Mouse (Mus musculus) common myeloid progenitor, adult 5-6 weeks (primary cell): ENCODE results near the gene Ankrd49. TPM values are rescaled to one million over a fixed set of nuclear protein-coding genes. Genes with fewer than 3 reads are reported as not detected.

Experiments used
- ATAC-seq: replicated peaks from 2 replicates; pipeline ENCODE4 v1.8.0; 2016; ENCODE audit warnings: low read depth, mild to moderate bottlenecking, moderate TSS enrichment, inconsistent platforms; ENCODE audit not compliant: poor library complexity, severe bottlenecking
- total RNA-seq: library from RNA; stranded (forward); fragments of 200-1000, 187-1606 nt; gene quantifications from 2 replicates; pipeline ENCODE4 v1.2.3, GENCODE M21; 2017

The Ankrd49 gene
- 56.2 and 59.8 TPM in 2 replicates for total RNA-seq

DNA sequence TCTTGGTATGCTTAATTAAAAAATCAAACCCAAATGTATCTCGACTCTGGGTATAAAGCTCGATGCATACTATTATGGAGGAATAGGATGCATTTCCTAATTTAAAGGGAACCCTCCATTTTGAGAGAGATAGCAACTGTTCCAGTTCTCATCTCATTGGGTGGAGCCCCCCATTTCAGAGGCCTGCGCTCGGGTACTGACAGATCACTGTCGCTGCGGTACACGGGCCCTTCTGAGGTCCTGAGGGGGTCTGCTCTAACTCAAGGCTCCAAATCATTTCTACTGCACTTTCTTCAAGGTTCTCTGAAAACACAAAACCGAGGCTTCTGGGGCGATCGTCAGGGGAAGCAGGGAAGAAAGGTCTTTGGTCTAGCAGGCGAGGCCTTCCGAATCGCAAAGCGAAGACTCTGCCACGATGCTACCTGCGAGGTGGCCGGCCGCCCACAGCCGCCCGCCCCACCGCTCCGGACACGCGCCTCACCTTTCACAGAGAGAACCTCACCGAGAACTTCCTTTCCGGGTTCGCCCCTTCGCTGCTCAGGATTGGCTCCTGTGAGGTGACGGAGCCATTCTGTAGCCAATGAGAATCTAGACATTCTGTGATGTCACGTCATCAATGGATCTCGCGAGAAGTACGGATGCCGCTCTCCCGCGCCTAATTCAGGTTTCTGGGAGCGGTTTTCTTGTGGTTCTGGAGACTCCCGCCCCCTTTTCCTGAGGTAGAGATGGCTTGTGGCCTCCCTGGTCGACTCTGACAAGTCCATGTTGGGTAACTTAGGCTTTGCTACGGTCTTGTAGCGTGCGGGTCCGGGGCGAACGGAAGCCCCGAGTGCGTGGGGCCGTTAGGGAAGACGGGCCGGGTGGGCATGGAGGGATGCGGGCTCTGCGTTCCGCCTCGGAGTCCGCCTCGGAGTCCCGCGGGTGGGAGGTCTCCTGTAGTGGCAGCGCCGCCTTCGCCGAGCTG lies at the start of gene Ankrd49, which contains the start of gene Mre11a:
Gene Ankrd49, minus strand, starts transcription at position 818 of the 964 bp plus-strand sequence.
Gene Mre11a, plus strand, starts transcription at position 616 of the 964 bp plus-strand sequence.
- ATAC-seq = peak; percentile 98

DNA sequence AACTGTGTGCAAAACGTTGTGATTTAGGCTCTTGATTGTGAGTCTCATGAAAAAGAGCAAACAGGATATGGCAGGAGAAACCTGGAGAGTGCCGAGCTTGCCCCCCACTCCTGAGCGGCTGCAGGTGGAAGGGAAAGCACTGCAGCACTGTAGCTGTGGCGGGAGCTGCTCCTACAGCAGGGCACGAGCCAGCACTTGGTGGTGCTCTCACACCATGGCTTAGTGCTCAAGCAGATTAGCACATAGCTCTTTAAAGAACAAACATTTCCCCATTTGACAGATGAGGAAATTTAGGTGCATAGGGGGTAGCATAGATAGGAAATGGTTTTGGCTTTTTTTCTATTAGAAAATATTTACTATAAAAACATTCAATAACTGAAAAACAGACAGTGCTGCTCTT lies 47.4 kb upstream of the Ankrd49 start:
- no peak for ATAC-seq

DNA sequence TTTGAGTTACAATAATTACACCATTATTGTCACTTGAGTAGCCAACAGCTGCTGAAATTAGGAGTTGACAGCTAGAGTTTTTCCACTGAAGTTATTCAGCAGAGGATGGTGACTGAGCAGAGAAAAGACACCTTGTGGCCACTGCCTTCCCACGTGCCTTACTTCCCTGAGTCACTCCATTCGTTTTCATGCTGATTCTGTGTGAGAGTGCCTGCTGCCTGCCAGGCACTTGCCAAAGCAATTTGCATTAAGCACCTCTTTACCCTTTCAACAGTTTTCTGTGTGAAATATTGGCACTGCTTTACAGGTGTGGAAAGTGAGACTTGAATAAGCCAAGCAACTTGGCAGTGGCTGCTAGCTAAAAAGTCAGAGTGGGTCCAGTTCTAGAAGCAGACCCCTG lies 43.2 kb upstream of the Ankrd49 start:
- ATAC-seq = no peak

DNA sequence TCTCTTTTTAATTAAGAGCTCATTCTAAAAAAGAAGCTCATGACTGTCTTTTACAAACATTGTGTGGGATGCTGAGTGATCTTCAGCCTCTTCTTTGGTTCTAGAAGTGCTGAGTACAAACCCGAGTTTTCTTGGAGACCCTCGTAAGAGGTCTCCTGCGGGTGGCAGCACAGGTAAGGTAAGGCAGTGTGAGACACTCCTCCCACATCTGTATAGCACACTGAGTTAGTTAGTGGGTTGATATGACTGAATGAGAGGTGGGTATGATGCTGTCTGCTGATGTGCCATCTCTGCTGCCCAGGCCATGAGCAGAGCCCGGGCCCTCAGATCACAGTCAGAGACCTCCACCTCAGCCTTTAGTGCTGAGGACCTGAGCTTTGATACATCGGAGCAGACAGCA lies 40.2 kb upstream of the Ankrd49 start:
- no peak for ATAC-seq

DNA sequence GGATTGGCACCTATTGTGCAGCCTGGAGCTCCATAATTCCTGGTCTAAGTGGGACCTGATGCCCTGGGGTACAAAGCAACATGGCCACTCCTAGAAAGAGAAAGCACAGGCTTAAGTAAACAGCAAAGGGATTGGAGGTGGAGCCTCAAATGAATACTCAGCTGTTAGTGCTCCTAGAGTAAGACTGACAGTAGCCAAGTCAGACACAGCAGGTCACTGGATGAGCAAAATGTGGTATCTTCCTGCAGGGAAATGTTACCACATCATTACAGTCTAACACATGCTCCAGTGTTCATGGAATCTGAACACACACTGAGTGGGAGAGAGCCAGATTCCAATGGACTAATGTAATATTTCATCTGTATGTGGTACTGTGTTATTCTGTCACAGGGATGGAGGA lies 36.7 kb upstream of the Ankrd49 start:
- ATAC-seq = no peak

DNA sequence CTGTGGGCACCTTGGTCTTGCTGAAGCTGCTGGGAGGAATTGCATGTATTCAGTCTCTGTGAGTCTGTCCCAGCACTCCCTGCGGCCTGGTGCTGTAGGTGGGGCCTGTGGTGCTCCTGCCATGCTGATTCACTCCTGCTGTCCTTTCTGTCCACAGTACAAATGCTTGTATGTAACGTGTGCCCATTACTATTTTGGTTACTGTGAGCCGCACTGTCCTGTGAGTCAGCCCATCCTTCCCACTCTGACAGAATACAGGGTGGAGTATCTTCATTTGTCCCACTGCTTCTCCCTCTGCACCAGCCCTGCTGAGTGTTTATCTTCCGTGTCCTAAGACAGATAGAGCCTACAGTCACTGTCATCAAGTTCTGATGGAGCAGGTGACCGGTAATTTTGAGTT lies 25.5 kb upstream of the Ankrd49 start:
- ATAC-seq = no peak

DNA sequence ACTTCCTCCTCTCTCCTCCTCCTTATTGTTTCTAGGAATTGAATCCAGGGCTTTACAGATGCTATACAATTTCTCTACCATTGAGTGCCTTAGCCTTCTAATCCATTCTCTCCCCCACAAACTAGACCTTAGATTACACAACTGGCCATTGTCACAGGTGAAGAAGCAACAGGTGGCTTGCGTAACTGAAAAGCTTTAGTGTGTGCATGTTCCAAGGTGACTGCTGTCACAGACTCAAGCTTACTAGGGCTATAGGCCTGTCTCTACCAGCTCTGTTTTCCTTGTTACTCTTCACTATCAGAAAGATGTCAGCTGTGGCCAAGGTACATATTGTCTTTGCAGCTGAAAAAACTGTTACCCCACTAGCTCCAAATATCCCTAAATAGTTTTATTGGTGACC lies 22.1 kb upstream of the Ankrd49 start:
- ATAC-seq = no peak

DNA sequence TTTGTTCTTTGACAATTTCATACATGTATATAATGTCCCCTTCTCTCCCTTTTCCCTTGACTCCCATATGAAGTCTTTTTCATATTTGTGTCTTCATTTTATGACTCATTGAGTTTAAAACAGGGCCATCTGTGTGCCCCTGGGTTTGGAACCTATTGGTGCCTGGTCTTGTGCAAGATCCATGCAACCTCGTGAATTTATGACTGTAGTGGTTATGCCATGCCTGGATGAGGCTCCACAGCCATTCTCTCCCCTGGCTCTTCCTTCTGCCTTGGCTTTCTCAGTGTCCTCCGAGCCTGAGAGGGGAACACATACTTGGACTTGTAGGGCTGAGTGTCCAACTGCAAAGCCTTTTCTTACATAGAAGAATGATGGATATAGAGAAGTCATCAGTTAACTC lies 21.1 kb upstream of the Ankrd49 start:
- ATAC-seq = no peak

DNA sequence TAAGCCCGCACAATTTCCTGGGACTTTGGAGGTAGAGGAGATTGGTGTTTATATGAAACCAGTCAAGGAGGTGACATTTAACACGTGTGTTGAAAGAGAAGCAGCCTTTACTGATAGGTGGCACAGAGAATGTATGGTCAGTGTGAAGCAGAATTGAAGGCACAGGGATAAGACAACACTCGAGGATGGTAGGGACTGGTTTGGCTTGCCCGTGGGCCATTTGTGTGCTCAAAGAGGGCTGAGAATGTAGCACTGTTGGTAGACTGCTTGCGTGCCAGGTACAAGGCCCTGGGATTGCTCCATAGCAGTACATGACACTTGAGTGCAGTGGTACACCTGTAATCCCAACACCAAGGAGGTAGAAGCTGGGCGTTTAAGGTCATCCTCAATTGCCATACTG lies 2.7 kb upstream of the Ankrd49 start:
- ATAC-seq = no peak

DNA sequence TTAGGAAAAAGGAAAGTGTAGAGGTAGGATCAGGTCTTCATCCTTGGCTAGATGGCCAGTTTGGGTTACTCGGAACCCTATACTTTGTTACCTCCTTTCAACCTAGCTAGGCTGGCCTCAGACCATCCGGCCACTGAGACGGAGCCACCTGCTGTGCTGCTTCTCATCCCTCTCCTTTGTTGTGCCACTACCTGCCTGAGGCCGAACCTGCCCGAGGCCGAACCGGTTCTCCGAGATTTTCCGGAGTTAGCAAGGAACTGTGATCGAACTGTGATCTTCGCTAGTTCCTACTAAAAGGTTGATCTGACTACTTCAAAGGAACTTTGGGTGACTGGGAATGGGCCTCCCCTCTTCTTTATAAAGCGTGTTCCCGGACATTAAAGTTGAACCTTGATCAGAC lies 6.3 kb downstream of the Ankrd49 start:
- ATAC-seq = no peak

DNA sequence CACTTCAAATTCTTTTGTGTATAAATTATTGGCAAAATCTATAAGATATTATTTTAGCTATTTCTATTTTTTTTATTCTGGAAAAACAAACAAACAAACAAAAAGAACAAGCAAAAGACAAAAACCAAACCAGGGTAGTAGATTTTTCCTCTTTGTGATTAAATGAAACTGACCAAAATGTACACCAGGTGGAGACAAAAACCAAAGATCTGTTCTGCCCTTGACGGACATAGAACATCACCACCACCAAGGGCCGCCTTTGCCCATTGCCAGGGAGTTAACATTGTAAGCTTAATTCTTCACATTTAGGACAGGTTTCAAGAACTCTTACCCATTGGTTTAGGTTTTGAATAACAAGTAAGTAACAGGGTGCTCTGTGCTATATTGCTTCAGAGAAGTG lies 10.8 kb downstream of the Ankrd49 start:
- no peak for ATAC-seq

DNA sequence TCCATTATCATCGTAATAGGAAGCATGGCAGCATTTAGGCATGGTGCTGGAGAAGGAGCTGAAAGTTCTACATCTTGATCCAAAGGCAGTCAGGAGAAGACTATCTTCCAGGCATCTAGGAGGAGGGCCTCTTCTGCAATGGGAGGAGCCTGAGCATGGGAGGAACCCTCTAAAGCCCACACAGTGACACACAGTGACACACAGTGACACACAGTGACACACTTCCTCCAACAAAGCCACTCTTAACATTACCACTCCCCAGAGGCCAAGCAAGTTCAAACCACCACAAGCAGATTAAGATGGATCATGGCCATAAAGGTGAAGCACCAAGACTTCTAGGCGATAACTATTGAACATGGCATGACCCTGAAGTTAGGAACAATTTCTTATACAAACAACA lies 12.6 kb downstream of the Ankrd49 start:
- peak; percentile 53 for ATAC-seq

DNA sequence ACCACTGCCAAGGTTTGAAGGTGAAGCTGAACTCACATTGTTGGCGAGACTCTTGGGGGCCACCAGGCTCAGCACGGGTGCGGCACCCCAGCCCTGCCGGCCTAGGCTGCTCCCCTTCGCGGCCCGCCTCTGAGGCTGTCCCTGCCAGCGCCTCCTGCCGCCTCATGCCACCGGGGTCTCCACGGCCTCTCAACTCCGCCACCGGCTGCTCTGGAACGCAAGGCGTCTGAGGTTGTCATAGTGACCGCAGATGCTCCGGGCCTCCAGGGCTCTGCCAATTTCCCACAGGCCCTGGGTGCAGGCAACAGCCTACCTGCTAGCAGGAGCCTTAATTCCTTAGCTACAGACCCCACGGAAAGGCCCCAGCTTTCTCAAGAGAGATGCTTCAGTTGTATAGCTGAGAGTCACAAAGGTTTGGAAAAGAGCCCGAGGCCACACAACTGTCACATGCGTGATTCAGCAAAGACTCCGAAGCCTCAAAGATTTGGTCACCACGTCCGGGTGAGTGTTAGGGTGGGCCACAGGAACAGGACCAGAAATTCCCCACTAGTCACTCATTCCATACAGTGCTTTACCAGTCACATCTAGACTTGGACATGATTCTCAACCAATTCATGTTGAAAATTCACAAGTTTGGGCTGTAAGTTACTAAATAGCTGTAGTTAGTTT lies 13.7 kb downstream of the Ankrd49 start, which contains the start of gene 1700012B09Rik:
Gene 1700012B09Rik, minus strand, starts transcription at position 228 of the 669 bp plus-strand sequence.
- peak; percentile 73 for ATAC-seq

DNA sequence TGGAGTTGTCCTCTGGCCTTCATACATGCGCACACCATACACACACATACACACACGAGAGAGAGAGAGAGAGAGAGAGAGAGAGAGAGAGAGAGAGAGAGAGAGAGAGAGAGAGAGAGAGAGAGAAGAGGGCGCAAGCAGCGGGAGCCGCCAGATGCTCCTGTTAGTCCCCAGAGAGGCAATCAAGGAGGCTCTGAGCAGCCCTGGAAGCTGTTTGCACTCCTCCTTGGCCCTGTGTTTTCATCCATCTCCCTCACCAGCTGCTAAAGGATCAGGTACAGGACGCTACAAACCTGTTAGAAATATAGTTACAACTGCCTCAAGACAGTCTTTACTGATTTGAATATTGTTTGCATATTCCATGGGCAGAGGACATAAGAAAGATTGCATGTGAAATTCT lies 14.8 kb downstream of the Ankrd49 start:
- ATAC-seq = no peak

DNA sequence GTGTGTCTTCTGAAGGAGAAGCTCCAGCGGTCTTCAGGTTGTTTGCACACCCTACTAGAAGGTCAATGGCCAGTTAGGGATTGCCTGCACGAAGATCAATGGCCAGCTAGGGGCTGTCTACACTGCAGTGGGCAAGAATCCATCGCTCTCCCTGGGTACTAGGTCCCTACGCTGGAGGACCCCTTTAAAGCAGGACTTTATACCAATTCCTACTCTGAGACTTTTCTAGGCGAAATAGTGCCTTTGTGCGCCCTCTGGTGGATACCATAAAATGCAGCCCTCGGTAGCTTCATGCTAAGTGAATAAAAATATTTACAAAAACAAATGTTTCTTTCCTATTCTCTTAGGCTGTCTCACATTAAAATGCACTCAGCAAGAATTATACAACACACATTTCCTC lies 19.9 kb downstream of the Ankrd49 start:
- peak; percentile 70 for ATAC-seq

DNA sequence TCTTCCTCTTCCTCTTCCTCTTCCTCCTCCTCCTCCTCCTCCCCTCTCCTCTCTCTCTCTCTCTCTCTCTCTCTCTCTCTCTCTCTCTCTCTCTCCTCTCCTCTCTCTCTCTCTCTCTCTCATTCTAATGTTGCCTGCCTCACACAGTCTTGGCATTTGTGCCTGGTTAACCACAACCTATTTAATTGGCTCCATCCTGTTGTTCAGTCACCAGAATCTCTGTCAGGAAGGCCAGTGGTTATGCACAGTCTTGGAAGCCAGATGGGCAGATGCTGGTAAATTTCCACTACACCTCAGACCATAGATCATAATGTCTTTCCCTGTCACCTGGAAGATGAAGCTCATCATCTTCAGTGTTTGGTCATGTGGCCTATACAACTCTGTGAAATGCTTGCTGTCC lies 25.4 kb downstream of the Ankrd49 start:
- ATAC-seq = peak; percentile 43

DNA sequence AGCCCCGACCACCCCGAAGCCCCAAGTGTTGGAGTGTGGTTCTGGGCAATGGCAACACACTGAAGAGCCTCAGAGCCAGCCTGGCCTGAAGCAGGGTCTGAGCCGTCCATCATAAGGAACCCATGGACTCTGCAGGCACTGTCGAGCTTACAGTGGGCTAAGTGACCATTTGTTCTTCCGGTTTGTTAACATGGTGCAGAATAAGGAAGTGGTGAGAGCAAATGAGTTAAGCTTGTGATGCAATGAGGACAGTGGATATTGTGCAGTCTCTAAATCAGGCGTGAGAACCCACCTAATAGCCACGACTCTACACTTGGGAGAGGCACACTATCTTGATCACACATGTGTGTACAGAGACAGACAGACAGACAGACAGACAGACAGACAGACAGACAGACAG lies 26.1 kb downstream of the Ankrd49 start:
- peak; percentile 89 for ATAC-seq

DNA sequence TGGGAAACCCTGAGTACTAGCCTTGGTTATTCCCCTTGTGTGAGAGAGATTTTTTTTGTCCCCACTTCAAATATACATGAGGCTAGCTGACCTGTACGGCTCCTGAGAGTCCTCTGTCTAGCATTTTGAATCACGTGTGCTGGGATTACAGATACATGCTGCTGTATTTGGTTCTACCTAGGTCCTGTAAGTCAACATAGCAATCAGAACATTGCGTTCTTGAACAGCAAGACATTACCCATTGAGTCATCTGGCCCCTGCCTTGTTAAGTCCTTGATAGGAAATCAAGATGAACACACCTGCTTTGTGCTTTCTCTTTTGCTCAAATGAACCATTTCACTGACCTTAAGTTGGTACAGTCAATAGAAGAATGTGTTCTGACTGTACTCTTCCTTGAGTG lies 30.2 kb downstream of the Ankrd49 start:
- ATAC-seq = no peak

DNA sequence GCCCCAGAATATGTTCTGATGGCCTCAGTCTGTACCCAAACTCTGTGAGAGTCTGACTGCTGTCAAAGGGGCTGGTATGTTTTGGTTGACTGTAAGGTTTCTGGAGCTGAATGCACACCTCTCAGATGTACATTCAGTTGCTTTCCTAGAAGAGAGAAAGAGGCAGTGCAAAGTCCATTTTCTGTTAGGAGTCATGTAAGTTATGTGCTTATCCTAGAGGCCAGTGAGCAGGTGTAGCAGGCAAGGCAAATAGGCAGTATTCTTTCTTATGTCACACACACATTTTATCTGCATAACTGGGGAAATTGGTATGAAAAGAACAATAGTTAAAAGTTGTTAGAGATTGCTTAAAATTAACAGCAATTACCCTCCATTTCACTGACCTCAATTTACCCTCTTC lies 30.7 kb downstream of the Ankrd49 start:
- no peak for ATAC-seq

DNA sequence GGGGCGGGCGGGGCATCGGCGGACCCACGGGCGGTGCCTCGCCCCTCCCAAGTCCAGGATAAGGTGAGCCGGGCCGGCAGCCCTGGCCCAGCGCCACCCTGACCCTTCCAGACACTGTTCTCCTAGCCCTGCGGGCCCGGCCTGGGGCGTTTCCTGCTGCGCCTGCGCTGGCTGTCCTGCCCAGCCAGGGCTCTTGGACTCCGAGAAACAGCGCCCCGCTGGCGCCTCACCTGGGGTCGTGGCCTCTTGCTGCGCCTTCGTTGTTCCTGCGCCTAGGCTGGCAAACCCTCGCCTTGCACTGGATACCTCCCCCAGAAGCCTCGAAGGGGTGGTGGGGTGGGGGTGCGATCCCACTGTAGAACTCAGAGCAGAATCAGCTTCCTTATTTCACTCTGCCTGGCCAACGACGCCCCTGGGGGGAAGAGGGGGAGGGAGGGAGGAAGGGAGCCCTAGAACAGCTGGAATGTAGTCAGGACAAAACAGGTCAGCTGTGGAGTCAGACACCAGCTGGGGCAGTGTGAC lies 32.6 kb downstream of the Ankrd49 start, which contains the start of gene Fut4:
Gene Fut4, minus strand, starts transcription at position 393 of the 522 bp plus-strand sequence.
- peak; percentile 76 for ATAC-seq

DNA sequence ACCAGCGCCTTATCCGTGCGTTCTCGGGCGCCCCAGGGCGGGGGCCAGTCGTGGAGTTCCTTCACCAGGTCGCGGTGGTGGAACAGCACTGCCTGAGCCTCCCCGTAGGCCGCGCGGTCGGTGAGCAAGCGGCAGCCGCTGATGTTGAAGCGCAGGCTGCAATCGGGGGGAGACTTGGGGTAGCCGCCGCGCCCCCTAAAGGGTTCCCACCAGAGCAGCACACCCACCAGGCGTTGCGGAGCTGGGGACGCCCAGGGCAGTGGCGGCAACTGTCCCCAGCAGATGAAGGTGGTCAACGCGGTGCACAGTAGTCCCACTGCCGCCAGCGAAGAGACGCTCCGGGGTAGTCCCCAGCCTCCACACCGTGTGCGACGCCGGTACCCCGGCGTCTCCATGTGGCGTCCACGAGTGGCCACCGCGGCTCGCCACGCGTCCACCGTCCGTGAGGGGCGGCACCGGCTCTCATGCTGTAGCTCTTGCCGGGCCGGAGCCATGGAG lies 33.1 kb downstream of the Ankrd49 start:
- ATAC-seq = peak; percentile 64
